Mouse (Mus musculus) urinary bladder, postnatal 36 days (tissue): Measurements from ENCODE around the gene Gmppb.

ENCODE experiments used
- DNase-seq, 2 experiments: peaks; one replicate each; pipeline ENCODE4 v3.0.0; 2022; ENCODE audit warnings: low spot score in 2 of 2, mixed read lengths in 1 of 2

Gmppb gene

DNA sequence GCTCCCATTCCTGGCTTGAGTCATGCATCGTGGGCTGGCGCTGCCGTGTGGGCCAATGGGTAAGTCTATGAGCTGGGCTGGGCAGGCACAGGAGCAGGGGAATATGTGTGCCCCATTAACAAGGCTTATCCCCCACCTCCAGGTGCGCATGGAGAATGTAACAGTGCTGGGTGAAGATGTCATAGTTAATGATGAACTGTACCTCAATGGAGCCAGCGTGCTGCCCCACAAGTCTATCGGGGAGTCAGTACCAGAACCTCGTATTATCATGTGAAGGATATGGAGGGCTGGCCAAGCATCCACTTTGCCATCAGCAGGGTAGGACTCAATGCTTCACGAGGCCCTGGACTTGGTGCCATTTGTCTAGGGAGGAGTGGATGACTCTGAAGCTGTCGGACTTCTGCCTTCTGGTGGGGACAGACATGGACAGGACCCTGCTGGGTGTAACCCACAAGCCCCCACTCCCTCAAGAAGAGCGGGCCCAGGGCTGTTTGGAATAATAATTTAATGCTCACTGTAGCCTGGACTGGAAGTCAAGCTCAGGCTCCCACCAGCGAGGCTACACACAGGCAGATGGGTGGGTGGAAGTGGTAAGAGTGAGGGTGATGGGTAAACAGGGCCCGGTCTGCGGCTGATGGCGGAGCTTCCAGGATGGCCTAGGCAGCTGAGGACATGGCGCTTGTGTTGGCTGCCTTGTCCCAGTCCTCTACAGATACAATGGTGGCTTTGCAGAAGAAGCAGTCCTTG is 2.3 kb downstream of the Gmppb start:
- no peak for DNase-seq

DNA sequence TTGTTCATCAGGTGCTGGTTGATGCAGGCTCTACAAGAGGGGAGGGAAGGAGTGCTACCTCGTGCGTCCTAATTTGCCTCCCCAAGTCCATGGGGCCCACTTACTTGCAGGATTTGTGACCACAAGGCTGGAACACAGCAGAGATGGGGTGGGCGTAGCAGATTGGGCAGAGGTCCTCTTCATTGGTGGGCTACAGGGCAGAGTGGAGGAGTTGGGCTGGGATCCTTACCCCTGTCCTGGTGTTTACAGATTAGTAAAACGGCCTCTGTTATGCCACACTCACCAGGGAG is 2.8 kb downstream of the Gmppb start:
- no peak for DNase-seq

- DNase-seq: no peak
These were observed 3.4 kb downstream of the Gmppb start for GRCm38 (mm10) chr9:108052411-108052810.

DNA sequence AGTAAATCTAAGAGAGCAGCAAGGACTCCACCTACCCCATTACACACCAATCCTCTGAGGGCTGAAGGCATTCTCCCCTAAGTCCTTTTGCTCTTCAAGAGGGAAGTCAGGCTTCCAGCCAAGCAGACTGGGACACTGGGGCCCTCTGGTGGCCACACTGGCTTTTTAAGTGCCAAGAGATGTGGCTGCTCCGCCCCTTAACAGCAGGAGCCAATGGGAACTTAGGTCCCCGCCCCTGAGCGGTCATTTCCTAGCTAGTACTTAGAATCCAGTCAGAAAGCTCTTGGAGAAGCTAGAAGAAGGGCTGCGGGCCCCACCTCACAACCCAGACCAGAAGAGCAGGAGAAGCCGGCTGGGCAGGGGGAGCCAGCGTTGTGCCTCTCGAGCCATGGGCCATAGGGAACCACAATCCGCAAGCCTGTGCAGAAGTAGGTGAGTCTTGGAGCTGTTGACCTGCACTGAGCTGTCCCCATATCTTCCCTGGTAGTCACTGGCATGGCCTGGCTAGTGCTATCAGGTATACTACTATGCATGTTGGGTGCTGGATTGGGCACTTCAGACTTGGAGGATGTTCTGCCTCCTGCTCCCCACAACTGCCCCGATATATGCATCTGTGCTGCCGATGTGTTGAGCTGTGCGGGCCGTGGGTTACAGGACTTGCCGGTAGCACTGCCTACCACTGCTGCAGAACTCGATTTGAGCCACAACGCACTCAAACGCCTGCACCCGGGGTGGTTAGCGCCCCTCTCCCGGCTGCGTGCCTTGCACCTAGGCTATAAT is 4.0 kb downstream of the Gmppb start, which contains the start of gene Amigo3:
TSS of gene Amigo3 (plus strand) at position 275 of the 780 bp plus-strand sequence.
- DNase-seq: peak; percentile 97

DNA sequence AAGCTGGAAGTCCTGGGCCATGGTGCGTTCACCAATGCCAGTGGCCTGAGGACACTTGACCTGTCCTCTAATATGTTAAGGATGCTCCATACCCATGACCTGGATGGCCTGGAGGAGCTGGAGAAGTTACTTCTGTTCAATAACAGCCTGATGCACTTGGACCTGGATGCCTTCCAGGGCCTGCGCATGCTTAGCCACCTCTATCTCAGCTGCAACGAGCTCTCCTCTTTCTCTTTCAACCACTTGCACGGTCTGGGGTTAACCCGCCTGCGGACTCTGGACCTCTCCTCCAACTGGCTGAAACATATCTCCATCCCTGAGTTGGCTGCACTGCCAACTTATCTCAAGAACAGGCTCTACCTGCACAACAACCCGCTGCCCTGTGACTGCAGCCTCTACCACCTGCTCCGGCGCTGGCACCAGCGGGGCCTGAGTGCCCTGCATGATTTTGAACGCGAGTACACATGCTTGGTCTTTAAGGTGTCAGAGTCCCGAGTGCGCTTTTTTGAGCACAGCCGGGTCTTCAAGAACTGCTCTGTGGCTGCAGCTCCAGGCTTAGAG is 4.7 kb downstream of the Gmppb start:
- no peak for DNase-seq

GRCm38 (mm10) chr9:108054331-108055040 is 5.4 kb downstream of the Gmppb start:
- no peak for DNase-seq

DNA sequence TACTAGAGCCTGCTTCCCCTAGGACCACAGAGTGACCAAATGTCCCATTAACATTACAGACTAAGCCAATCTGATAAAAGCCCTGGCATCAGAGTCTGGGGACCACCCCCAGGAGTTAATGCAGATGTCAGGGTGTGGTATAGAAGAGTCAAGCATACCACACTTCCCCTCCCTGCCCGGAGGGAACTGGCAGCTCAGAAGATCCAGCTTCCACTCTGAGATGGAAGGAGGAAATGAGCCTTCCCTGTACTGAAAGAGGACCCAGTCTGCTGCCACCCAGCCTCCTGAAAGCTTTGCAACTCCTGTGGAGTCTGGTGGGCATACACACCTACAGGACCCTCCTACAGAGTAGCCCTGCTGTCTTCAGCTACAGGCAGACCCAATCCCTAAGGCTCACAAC is 6.0 kb downstream of the Gmppb start:
- no peak for DNase-seq

GRCm38 (mm10) chr9:108055661-108056237 is 6.7 kb downstream of the Gmppb start:
- no peak for DNase-seq

- no peak for DNase-seq
These were observed 7.6 kb downstream of the Gmppb start for GRCm38 (mm10) chr9:108056361-108057261.

DNA sequence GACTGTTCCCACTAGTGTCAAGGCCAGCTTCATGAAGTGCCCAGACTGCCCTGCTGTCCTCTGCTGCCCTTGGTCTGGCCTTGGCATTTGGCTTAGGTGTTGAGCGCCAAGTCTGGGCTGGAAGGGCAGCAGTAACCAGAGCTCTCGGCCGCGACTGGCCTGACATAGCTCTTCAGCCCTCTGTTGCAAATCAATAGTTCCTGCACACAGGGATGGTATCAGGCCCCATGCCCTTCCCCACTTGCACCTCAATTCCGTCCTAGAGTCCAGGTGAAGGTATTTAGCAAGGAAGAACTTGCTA is 8.2 kb downstream of the Gmppb start:
- no peak for DNase-seq

DNA sequence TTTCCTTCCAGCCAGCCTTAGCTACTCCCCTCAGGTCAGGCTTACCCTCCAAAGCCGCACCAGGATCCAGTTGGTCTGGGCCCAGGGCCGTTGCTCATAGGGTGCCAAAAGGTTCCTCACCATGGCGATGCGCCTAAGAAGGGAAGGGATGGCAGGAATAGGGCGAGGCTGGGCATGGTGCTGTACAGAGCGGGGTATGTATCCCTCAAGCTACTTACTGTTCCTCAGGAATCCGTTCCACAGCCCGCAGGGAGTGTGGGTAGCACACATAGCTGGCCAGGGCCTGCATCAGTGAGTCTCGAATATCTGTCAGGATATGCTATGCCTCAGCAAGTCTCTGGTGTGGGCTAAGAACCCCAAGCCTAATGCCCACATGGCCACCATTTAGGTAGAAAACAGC is 9.2 kb downstream of the Gmppb start:
- DNase-seq: no peak

DNA sequence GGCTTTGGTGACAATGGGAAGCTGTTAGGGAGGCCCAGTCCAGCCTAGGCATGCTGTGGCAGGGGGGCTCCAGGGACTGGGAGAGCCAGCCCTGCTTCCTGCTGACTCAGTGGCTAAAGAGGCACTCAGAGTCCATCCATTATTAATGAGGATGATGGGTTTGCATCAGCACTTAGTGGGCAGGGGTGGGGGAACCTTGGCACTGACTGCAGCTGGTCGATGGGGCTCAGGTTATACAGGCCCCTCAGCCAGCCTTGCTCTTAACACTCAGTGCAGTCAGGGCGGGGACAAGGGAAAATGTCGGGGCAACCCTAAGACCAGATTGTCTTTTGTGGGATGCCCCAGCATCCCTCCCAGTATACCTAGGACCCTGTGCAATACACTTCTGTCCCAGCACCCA is 13.1 kb downstream of the Gmppb start:
- DNase-seq: no peak

DNA sequence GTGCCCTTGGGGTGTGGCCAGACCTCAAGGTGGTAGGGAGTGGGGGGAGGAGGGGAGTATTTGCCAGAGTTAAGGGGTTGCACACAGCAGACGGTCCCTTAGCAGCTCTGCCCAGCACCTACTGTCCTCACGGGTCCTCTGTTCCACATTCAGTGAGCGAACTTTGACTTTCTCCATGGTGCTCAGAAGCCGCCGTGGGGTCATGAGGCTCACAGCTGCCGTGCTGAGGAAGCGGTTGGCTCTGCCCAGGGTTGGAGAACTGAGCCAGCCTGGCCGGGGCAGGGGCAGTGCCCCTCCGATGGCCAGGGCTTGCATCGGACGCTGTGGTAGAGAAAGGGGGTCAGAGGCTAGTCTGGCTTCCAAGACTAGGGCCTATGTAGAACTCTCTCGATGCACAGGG is 14.3 kb downstream of the Gmppb start:
- no peak for DNase-seq

DNA sequence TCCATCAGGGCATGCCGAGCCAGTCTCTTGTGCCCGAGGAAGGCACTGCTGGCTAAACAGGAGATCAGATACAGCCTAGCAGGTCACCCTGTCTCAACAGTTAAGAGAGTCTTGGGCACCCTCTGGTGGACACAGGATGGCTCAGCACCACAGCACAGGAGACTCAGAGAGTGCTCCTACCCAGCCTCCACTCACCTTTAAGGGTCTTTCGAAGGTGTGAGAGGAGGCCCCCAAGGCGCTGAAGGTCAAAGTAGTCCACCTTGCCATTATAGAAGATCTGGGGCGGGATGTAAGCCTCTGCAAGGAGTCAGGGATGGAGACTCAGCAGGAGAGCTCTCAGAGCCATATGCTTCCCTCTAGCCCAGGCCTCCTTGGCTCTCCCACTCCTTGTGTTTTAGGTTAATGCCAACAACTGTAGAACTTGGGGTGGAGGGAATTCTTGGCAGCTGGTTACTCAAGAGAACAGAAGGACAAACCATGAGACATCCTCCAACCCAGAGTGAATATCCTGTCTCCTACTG is 16.5 kb downstream of the Gmppb start:
- peak; percentile 49 to 50 for DNase-seq

- no peak for DNase-seq
These were observed 18.2 kb downstream of the Gmppb start for GRCm38 (mm10) chr9:108067199-108067598.

DNA sequence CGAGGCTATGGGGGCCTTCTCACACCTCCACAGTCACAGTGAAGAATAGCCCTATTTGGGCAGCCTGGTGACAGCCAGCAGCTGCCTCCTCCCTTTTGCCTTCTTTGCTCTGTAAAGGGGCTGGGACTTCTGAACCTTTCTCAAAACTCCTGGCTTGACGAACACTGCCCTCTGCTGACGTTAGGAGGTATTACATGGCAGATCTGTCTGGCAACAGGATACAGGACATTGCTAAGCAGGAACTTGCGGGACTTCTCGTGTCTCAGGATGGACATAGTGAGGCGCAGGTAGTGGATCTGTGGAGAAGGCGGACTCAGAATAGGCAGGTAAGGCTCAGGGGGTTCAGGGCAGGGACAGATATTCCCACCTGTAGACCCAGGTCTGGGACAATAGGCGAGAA is 18.9 kb downstream of the Gmppb start:
- DNase-seq: peak; percentile 76 to 84

DNA sequence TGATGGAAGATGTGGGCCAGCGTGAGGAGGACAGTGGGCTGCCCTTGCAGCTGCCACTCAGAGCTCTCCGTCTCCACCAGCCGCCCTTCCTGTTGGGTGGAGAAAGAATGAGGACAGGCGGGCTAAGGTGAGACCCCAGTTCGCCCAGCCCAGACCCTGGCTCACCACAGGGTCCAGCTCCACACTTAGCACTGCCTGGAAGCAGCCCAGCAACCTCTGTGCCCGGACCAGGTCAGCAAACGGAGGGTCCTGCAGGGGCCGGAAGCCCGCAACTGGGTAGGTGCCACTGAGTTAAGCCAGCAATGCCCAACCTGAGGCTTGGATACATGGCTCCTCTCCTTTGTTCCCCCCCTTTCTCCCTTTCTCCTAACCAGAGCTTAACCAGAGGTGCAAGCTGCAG is 20.0 kb downstream of the Gmppb start:
- DNase-seq: no peak

DNA sequence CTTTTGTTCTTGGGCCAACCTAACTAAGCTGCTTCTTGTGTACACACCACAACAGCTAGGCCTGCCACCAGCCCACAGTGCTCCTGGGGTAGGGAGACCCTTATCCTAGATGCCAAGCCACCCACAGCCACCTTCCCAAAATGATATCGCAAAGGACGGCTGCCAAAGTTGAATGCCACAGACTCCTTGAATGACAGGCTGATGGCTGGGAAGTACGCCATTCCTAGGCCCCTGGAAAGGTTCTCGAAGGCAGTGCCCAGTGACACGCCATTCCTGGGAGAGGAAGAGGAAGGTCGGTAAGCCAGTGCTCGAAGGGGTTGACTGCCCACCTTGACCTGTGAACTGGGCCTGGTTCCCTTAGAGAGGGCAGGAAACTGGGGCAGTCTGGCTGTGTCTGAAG is 20.5 kb downstream of the Gmppb start:
- DNase-seq: no peak

- no peak for DNase-seq
These were observed 22.8 kb downstream of the Gmppb start for GRCm38 (mm10) chr9:108071801-108072200.

- DNase-seq: no peak
These were observed 23.5 kb downstream of the Gmppb start for GRCm38 (mm10) chr9:108072481-108072924.
